Mouse (Mus musculus): ENCODE data around the gene Nup107.

GRCm38 (mm10) chr10:117829022-117829421 lies 36.5 kb upstream of the Nup107 start:
- TF ChIP-seq MXI1 (IDR thresholded peaks at IDR 0.05; ENCODE audit: low read depth, low read length): peak; percentile 72
- no peak for TF ChIP-seq CTCF (IDR thresholded peaks at IDR 0.05 in 2 of 3, conservative IDR thresholded peaks at IDR 0.05 in 1 of 3; ENCODE audit: control insufficient read depth in 1 of 3, insufficient read depth in 1 of 3, low read depth in 2 of 3, low read length in 3 of 3, poor library complexity in 1 of 3, severe bottlenecking in 1 of 3)
- TF ChIP-seq MYB (IDR thresholded peaks at IDR 0.05; ENCODE audit: low read depth, low read length): no peak
- no peak for TF ChIP-seq USF2 (IDR thresholded peaks at IDR 0.05; ENCODE audit: borderline replicate concordance in 1 of 2, insufficient read depth in 1 of 2, low read depth in 1 of 2, low read length in 2 of 2)
- TF ChIP-seq POLR2A (IDR thresholded peaks at IDR 0.05; ENCODE audit: control insufficient read depth in 1 of 2, insufficient read depth in 1 of 2, low read depth in 1 of 2, low read length in 2 of 2, poor library complexity in 1 of 2): no peak
- TF ChIP-seq JUND (IDR thresholded peaks at IDR 0.05; ENCODE audit: low read depth, low read length): no peak
- no peak for TF ChIP-seq SIN3A (IDR thresholded peaks at IDR 0.05; ENCODE audit: low read length)
- TF ChIP-seq TCF12 (IDR thresholded peaks at IDR 0.05; ENCODE audit: low read depth, low read length): no peak
